In the genomic region with DNA sequence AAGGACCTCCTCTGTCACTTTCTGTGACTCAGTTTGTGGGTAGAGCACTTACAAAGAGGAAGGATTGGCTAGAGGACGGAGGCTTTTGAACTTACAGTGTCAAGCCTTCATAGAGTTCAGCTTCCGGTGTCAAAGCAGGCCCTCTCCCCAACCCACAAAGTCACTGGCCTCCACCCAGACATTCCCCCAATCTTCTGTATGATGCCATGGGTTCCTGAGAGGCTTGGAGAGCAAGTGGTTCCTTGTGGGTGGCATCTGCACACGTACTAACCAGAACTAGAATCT, we compare ENCODE assay signal across 23 mouse cellular contexts. TPM values are rescaled to one million over a fixed set of nuclear protein-coding genes. Genes with fewer than 3 reads are reported as not detected.
A peak's percentile ranks its signal among the peaks of the same experiment; 100 is the strongest.
DNase-seq lines count a peak whose midpoint lies in the region; ATAC-seq lines count a peak whose summit lies in the region.
"Had no signal": no experiment of that assay in that cellular context is flagged by ENCODE, and none has a peak within 500 bp of the region (broad histone marks: within the 10 kb centered on the region; RNA-seq: fewer than 3 reads in every experiment).

No protein-coding gene starts in this region.

- peaks cover 52% of the 10 kb centered on the region for H3K4me1 ChIP-seq in liver, embryonic 13.5 days (replicated peaks)

- peak; percentile 85 for ATAC-seq in CD4-positive, CD25-positive, alpha-beta regulatory T cell, adult 4 months
- peak; percentile 68 for ATAC-seq in activated CD4-positive, CD25-positive, alpha-beta regulatory T cell, adult 4 months
- ATAC-seq in liver, embryonic 13.5 days (ENCODE audit: low read depth): no peak
- peak; percentile 19; the same call in 1 of the 2 replicates for ATAC-seq in megakaryocyte-erythroid progenitor cell, adult 5-6 weeks (replicated peaks; ENCODE audit: low FRiP score, low TSS enrichment, poor library complexity, severe bottlenecking)
- ATAC-seq: forebrain, postnatal 0 days had no signal

- H3K9ac ChIP-seq in liver, embryonic 13.5 days: peak overlapping the region; percentile 37; the same call in 1 of the 2 replicates
- H3K9ac ChIP-seq: forebrain, postnatal 0 days; neural tube, embryonic 13.5 days had no signal

- H3K4me2 ChIP-seq in liver, embryonic 13.5 days: peak overlapping the region; percentile 33; the same call in 1 of the 2 replicates
- H3K4me2 ChIP-seq: midbrain, embryonic 11.5 days; neural tube, embryonic 13.5 days had no signal

- H3K36me3 ChIP-seq in liver, embryonic 13.5 days: no peaks in the 10 kb centered on the region
- H3K36me3 ChIP-seq: neural tube, embryonic 13.5 days had no signal

- H3K27me3 ChIP-seq in liver, embryonic 13.5 days: no peaks in the 10 kb centered on the region
- H3K27me3 ChIP-seq: CH12.LX; neural tube, embryonic 13.5 days had no signal

- no peaks in the 10 kb centered on the region for H3K9me3 ChIP-seq in liver, embryonic 13.5 days (replicated peaks)
- H3K9me3 ChIP-seq: neural tube, embryonic 13.5 days had no signal

- WGBS in liver, embryonic 13.5 days (ENCODE audit: insufficient replicate concordance): 45% methylated on average over 3 of the region's 3 CpGs

- no peak overlapping the region for H3K4me3 ChIP-seq in liver, embryonic 13.5 days (replicated peaks)
- H3K4me3 ChIP-seq: gastrocnemius, adult 2 months; heart, adult 2 months; neural tube, embryonic 13.5 days had no signal

- no peak for DNase-seq in liver, embryonic 13.5 days
- DNase-seq in embryo, embryonic 10 days (ENCODE audit: low spot score): no peak
- no peak for DNase-seq in c-Kit-positive CD71-positive TER-119-positive erythroid progenitor cells, embryonic 14.5 days (ENCODE audit: low spot score)
- DNase-seq in frontal cortex, postnatal 14 days (ENCODE audit: low spot score in 2 of 2): no peak
- DNase-seq in lung, postnatal 25 days (ENCODE audit: low spot score): no peak
- DNase-seq: adrenal gland, adult 2 months; cerebellum, postnatal 10 days; embryo, embryonic 11 days; forebrain, postnatal 0 days; gastrocnemius, adult 2 months; heart, adult 2 months; heart, postnatal 4 days; kidney, adult 8-10 months; kidney, postnatal 14 days; left cerebral cortex, postnatal 4 days; lung, postnatal 36 days; thymus, postnatal 4 days had no signal

- peak overlapping the region; percentile 85 for H3K27ac ChIP-seq in liver, embryonic 13.5 days
- H3K27ac ChIP-seq: gastrocnemius, adult 2 months; heart, adult 2 months; neural tube, embryonic 13.5 days had no signal

RNA-seq across cellular contexts. Expression of gene Ube2e3, which starts 7.9 kb away (rescaled TPM):
- polyA plus RNA-seq in CD4-positive, CD25-positive, alpha-beta regulatory T cell, adult 4 months (2017; shearing (Covaris generic)): 10 to 100 TPM; 10.1 to 10.5 TPM
- polyA plus RNA-seq in activated CD4-positive, CD25-positive, alpha-beta regulatory T cell, adult 4 months (2017; shearing (Covaris generic)): 1 to 10 TPM; 9.0 to 9.5 TPM
- 104 and 106 TPM in 2 replicates for polyA plus RNA-seq in liver, embryonic 13.5 days (2015; fragmentation: Nextera tagmentation; extraction: Ambion mirVana)
- 68.2 and 83.1 TPM in 2 replicates for total RNA-seq in megakaryocyte-erythroid progenitor cell, adult 5-6 weeks (2014; fragmentation: Nextera tagmentation)
- total RNA-seq in megakaryocyte-erythroid progenitor cell, adult 5-6 weeks (2017): 66.6 and 73.7 TPM in 2 replicates
